Mouse (Mus musculus) liver, embryonic 13.5 days (tissue): ENCODE measurements around the gene Slc2a1. TPM values are rescaled to one million over a fixed set of nuclear protein-coding genes. Genes with fewer than 3 reads are reported as not detected.

Source experiments
- ATAC-seq: fragments of 200-750 bp; cut with Nextera tagmentation; 2 replicates; pipeline ENCODE4 v1.8.0; 2017; ENCODE audit warnings: low read depth, mild to moderate bottlenecking, moderate number of reproducible peaks, moderate library complexity
- DNase-seq: peaks from one replicate; pipeline ENCODE4 v3.0.0; 2022
- H3K27ac ChIP-seq: fragments of 300-500 bp; sonication (generic); 2 replicates; pipeline ENCODE4 v1.5.1; 2015; ENCODE audit warnings: moderate library complexity, mild to moderate bottlenecking, inconsistent platforms
- H3K27me3 ChIP-seq: fragments of 300-500 bp; sonication (generic); 2 replicates; pipeline ENCODE4 v1.6.1; 2015; ENCODE audit warnings: mild to moderate bottlenecking, inconsistent platforms
- H3K36me3 ChIP-seq: fragments of 300-500 bp; sonication (generic); 2 replicates; pipeline ENCODE4 v1.6.1; 2015; ENCODE audit warnings: mild to moderate bottlenecking, inconsistent platforms
- H3K4me1 ChIP-seq: fragments of 300-500 bp; sonication (generic); replicated peaks from 2 replicates; pipeline ENCODE4 v1.6.1; 2015; ENCODE audit warnings: inconsistent platforms
- H3K4me2 ChIP-seq: fragments of 300-500 bp; sonication (generic); 2 replicates; pipeline ENCODE4 v1.6.1; 2015; ENCODE audit warnings: inconsistent platforms, mild to moderate bottlenecking, moderate library complexity
- H3K4me3 ChIP-seq: fragments of 300-500 bp; sonication (generic); replicated peaks from 2 replicates; pipeline ENCODE4 v1.5.1; 2015; ENCODE audit warnings: mild to moderate bottlenecking, inconsistent platforms
- H3K9ac ChIP-seq: fragments of 300-500 bp; sonication (generic); 2 replicates; pipeline ENCODE4 v1.6.1; 2015; ENCODE audit warnings: mild to moderate bottlenecking, inconsistent platforms
- H3K9me3 ChIP-seq: fragments of 300-500 bp; sonication (generic); replicated peaks from 2 replicates; pipeline ENCODE4 v1.6.1; 2016; ENCODE audit warnings: inconsistent platforms
- WGBS: fragments of 180-500 bp; shearing (Covaris S2); methylation state at CpG from one replicate; pipeline ENCODE4 v1.1.7; 2015; ENCODE audit not compliant: insufficient replicate concordance; 5-methylcytosine and 5-hydroxymethylcytosine counted together
- polyA plus RNA-seq: library from polyadenylated mRNA; unstranded; fragments of >200 nt; fragmentation: Nextera tagmentation; extraction: Ambion mirVana; gene quantifications from 2 replicates; pipeline ENCODE4 v1.2.1, GENCODE M21; 2015

Gene Slc2a1
- polyA plus RNA-seq, 1 experiment from 2014 or later, result 272 TPM

DNA sequence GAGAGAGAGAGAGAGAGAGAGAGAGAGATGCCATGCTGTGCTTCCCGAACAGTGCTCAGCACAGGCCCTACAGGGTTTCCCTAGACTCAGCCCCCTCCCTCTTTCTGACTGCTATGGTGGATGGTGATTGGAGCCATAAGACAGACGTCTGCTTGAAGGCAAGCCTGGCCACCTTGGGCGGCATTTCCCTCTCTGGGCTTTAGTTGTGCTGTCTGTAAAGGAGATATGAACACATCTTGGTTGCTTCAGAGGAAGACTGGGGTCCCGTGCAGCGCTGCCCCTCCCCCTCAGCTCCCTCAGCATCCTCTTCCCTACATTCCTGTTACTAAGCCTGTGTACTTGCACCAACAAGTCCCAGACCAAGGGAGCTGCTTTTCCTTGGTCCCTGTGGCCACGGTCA is 33.9 kb upstream of the Slc2a1 start:
- Histone ChIP-seq H3K4me2 (no peak overlapping the region), H3K4me3 (no peak overlapping the region), H3K36me3 (no peaks in the 10 kb centered on the region), H3K27ac (no peak overlapping the region), H3K27me3 (peaks cover 62% of the 10 kb centered on the region), H3K9ac (0 out of 2 replicates have a peak overlapping the region, but pooled peaks have one; percentile 22), H3K9me3 (no peaks in the 10 kb centered on the region), H3K4me1 (peaks cover 62% of the 10 kb centered on the region)
- WGBS, result 32% methylated on average over 6 of the region's 6 CpGs
- ATAC-seq (no peak), DNase-seq (no peak)

DNA sequence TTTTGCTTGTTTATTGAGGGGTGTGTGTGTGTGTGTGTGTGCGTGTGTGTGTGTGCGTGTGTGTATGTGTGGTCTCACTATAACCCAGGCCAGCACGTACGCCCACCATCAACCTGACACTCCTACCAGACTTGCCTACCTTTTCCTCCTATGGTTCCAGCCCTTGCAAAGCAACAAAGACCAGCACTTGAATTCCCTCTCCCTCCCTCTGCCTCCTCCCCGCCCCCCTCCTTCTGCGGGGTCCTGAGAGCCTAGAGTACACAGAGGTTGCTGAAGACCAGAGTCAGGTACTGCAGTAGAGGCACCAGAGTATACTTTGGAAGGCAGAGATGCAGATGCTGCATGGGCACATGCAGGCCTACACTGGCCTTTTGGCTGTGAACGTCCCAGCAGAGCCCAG is 33.2 kb upstream of the Slc2a1 start:
- DNase-seq, result no peak
- H3K9ac ChIP-seq, result peak overlapping the region; percentile 43; the same call in 1 of the 2 replicates
- H3K4me1 ChIP-seq, result peaks cover 61% of the 10 kb centered on the region
- 64% methylated on average over 7 of the region's 7 CpGs for WGBS
- no peak overlapping the region for H3K4me3 ChIP-seq
- no peak overlapping the region for H3K4me2 ChIP-seq
- H3K27me3 ChIP-seq, result peaks cover 55% of the 10 kb centered on the region
- H3K9me3 ChIP-seq, result no peaks in the 10 kb centered on the region
- no peak for ATAC-seq
- peak overlapping the region; percentile 98 for H3K27ac ChIP-seq
- H3K36me3 ChIP-seq, result no peaks in the 10 kb centered on the region

DNA sequence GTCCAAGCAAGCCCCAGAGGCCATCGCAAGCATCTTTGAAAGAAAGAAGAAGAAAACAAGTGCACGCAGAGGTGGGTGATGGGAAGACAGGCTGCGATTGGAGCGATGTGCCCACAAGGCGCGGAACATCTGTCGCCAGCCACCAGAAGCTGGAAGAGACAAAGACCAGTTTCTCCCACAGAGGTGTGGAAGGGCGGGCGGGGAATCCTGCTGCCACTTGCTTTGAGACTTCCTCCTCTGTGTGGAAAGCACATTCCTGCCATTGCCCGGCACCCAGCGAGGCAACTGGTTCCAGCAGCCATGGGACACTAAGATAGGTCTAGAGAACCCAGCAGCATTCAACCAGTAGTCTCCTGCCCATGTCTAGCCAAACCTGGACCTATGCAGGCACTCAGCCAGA is 32.2 kb upstream of the Slc2a1 start:
- Histone ChIP-seq H3K27me3 (peaks cover 44% of the 10 kb centered on the region), H3K36me3 (no peaks in the 10 kb centered on the region), H3K4me2 (peak overlapping the region; percentile 69), H3K27ac (peak overlapping the region; percentile 98), H3K4me3 (peak overlapping the region; percentile 28), H3K9ac (peak overlapping the region; percentile 76), H3K9me3 (no peaks in the 10 kb centered on the region), H3K4me1 (peaks cover 60% of the 10 kb centered on the region)
- 41% methylated on average over 11 of the region's 11 CpGs for WGBS
- DNase-seq (no peak), ATAC-seq (no peak)

DNA sequence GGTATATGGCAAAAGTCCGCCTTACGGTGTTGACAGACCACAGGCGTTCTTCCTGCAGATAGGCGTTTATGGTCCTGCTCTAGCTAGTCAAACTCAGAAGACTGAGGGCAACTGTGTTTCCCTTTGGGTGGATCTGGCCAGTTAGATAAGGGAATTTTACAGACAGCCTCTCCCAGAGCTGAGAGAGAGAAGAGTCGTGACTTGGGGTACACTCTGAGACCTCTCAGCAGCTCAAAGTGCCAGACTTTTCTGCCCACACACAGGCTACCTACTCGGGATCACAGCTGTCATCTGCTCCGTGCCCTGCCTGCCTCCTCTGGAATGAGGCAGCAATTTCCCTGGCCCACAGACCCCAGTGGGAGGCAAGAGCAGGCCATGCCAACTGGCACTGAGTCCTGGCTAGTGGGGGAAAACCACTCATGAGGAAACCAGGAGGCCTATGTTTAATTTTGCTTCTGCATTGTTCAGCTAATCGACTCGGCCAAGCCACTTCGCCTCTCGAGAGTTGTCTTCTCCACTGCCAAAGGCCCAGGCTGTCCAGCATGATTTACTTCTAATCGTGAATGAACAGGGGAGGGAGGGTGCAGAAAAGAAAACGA is 31.3 kb upstream of the Slc2a1 start:
- peak overlapping the region; percentile 98 for H3K27ac ChIP-seq
- H3K36me3 ChIP-seq, result no peaks in the 10 kb centered on the region
- H3K9me3 ChIP-seq, result no peaks in the 10 kb centered on the region
- H3K4me1 ChIP-seq, result peaks cover 54% of the 10 kb centered on the region
- DNase-seq, result peak; percentile 70
- peak overlapping the region; percentile 31 for H3K4me3 ChIP-seq
- WGBS, result 11% methylated on average over 13 of the region's 13 CpGs
- ATAC-seq, result peak; percentile 95
- H3K27me3 ChIP-seq, result peaks cover 36% of the 10 kb centered on the region
- peak overlapping the region; percentile 76 for H3K9ac ChIP-seq
- peak overlapping the region; percentile 69 for H3K4me2 ChIP-seq

DNA sequence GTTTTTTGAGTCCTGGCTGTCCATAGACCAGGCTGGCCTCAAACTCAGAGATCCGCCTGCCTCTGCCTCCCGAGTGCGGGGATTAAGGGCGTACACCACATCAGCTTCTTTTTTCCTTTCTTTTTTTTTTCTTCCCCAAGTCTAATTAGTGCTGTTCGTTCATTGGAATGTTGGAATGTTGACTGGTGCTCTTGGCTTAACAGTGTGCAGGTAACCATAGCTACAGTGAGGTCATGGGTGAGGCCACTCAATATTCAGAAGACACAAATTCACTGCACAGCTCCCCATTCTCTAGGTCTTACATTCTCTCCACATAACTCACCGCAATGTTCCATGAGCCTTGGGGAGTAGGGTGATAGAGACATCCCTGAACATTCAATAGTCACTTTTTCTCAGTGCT is 28.6 kb upstream of the Slc2a1 start:
- H3K4me1 ChIP-seq, result peaks cover 52% of the 10 kb centered on the region
- no peaks in the 10 kb centered on the region for H3K36me3 ChIP-seq
- H3K9me3 ChIP-seq, result no peaks in the 10 kb centered on the region
- WGBS, result 84% methylated on average over 6 of the region's 6 CpGs
- H3K4me2 ChIP-seq, result no peak overlapping the region
- H3K9ac ChIP-seq, result no peak overlapping the region
- ATAC-seq (no peak), DNase-seq (no peak)
- H3K4me3 ChIP-seq, result no peak overlapping the region
- H3K27ac ChIP-seq, result no peak overlapping the region
- H3K27me3 ChIP-seq, result peaks cover 9% of the 10 kb centered on the region

DNA sequence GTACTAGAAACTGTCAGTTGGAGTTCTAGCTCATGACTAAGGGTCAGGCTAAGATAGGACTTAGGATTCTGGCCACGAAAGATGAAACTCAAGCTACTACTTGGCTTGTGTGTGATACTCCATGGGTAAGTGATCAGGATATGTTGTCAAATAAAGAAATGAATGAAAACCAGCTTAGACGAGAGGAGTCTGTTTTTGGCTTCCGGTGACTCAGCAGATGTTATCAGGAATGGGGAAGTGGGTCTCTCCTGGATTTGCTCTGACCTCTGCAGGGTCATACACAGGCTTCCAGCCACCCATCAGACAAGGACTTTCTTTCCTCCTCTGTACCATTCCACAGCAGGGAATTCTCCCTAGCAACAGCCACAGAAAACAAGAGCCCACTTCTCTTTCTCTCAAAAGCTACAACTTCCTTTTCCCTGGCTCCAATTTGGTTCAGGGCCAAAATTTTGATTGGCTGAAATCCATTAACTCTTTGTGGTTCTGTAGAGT is 25.7 kb upstream of the Slc2a1 start:
- no peak for DNase-seq
- Histone ChIP-seq H3K27ac (no peak overlapping the region), H3K4me2 (no peak overlapping the region), H3K4me3 (no peak overlapping the region), H3K9ac (no peak overlapping the region), H3K27me3 (peaks cover 5% of the 10 kb centered on the region), H3K4me1 (peaks cover 27% of the 10 kb centered on the region), H3K9me3 (no peaks in the 10 kb centered on the region), H3K36me3 (no peaks in the 10 kb centered on the region)
- ATAC-seq, result no peak
- 20% methylated on average over 3 of the region's 3 CpGs for WGBS

DNA sequence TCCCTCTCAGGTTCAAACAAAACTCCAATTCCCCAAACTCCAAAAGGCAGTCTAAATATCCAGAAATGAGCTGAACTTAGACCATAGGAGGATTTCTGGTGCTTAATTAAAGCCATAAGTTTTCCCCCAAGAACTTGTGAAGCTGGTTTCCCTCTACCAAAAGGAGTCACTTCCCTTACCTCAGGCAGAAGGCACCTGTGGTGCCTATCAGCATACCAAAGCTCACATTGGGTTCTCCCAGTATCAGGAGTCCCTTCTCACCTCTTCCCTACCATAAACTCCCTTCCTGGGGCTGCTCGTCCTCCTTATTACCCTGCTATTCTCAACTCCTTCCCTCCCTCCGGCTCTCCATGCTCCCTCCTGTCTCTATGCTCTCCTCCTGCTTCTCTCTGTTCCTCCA is 20.1 kb upstream of the Slc2a1 start:
- H3K4me3 ChIP-seq, result no peak overlapping the region
- 43% methylated on average over 2 of the region's 2 CpGs for WGBS
- no peak overlapping the region; the same call in 1 of the 2 replicates for H3K9ac ChIP-seq
- no peaks in the 10 kb centered on the region for H3K36me3 ChIP-seq
- ATAC-seq (no peak), DNase-seq (no peak)
- H3K27me3 ChIP-seq, result peaks cover 30% of the 10 kb centered on the region
- H3K27ac ChIP-seq, result no peak overlapping the region; the same call in 1 of the 2 replicates
- H3K4me1 ChIP-seq, result 0 out of 2 replicates have a peak, but pooled peaks cover 3% of the 10 kb centered on the region
- H3K4me2 ChIP-seq, result no peak overlapping the region
- H3K9me3 ChIP-seq, result no peaks in the 10 kb centered on the region

DNA sequence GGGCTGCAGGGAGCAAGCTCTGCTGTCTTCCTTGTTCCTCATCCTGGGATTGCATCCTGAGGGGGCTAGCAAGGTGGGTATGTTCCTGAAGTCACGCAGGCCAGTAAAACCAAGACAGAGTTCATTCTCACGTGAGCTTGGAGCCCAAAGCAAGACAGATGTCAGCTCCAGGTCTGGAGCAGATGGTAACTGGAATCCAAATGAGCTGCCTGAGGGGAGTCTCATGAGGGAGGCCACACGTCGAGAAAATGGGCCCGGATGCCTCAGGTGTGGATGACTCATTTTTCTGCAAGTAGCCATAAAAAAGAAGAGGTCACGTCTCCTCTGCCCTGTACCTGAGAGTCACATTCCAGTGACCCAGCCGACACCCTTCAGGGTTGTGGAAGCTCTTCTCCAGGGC is 14.6 kb upstream of the Slc2a1 start:
- Histone ChIP-seq H3K4me2 (no peak overlapping the region), H3K27me3 (peaks cover 52% of the 10 kb centered on the region), H3K27ac (no peak overlapping the region), H3K4me3 (no peak overlapping the region), H3K4me1 (peaks cover 20% of the 10 kb centered on the region), H3K9me3 (no peaks in the 10 kb centered on the region), H3K36me3 (no peaks in the 10 kb centered on the region), H3K9ac (no peak overlapping the region)
- ATAC-seq, result no peak
- no peak for DNase-seq
- 76% methylated on average over 7 of the region's 7 CpGs for WGBS

DNA sequence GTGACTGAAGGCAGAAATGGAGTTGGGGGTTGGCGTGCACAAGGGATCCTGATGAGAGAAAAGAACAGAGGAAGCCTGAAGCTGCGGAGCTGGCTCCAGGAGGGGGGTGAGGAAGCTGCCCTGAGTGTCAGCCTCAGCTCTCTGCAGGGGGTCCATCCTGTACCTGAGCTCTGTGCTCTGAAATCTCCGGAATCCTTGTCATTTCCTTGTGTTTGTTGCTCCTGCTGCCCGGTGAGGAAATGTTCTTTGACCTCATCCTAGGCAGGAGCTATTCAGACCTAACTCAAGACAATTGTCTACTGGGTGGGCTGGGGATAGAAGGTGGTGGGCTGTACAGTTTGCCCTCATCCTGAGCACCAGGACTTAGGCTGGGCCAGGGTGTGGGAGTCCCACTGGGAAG is 13.5 kb upstream of the Slc2a1 start:
- H3K27me3 ChIP-seq, result peaks cover 42% of the 10 kb centered on the region
- WGBS, result 43% methylated on average over 4 of the region's 4 CpGs
- no peaks in the 10 kb centered on the region for H3K9me3 ChIP-seq
- peaks cover 20% of the 10 kb centered on the region for H3K4me1 ChIP-seq
- H3K4me3 ChIP-seq, result no peak overlapping the region
- no peak overlapping the region for H3K9ac ChIP-seq
- no peak for ATAC-seq
- no peak overlapping the region for H3K4me2 ChIP-seq
- H3K36me3 ChIP-seq, result no peaks in the 10 kb centered on the region
- no peak overlapping the region for H3K27ac ChIP-seq
- no peak for DNase-seq

DNA sequence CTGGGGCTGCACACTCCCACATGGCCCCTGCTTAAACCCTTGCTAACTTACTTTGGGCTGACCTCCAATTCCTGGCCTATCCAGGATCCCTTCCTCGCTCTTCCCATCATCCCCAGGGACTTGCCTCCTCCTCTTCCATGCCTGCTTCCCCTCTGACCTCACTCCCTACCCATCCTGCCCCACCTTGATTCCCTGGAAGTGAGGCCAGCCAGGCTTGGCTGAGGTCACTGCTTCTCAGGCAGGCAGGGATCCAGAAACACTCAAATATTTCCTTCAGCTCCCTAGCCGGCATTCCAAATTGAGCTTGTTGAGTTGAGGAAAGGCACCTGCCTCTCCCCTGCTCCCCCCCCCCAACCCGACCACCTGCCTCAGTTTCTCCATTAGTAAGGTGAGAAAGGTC is 12.1 kb upstream of the Slc2a1 start:
- H3K27me3 ChIP-seq, result peaks cover 33% of the 10 kb centered on the region
- H3K9ac ChIP-seq, result 0 out of 2 replicates have a peak overlapping the region, but pooled peaks have one; percentile 2
- no peaks in the 10 kb centered on the region for H3K36me3 ChIP-seq
- H3K9me3 ChIP-seq, result no peaks in the 10 kb centered on the region
- ATAC-seq (no peak), DNase-seq (no peak)
- peaks cover 23% of the 10 kb centered on the region for H3K4me1 ChIP-seq
- H3K27ac ChIP-seq, result no peak overlapping the region
- no peak overlapping the region for H3K4me2 ChIP-seq
- WGBS, result 58% methylated on average over 3 of the region's 3 CpGs
- no peak overlapping the region for H3K4me3 ChIP-seq

DNA sequence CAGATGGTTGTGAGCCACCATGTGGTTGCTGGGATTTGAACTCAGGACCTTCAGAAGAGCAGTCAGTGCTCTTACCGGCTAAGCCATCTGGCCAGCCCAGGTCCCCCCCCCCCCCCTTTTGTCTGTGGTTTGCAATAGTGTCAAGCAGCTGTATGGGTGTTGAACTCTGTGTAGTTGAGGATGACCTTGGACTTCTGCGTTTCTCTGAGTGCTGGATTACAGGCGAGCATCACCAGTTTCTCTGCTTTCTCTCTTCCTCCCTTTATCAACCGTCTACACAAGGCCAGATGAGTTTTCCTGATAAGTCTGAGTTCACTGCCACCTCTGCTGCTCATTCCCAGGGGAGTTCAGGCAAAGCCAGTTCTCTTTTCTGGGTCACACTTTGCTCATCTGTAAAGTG is 11.1 kb upstream of the Slc2a1 start:
- DNase-seq (no peak), ATAC-seq (no peak)
- Histone ChIP-seq H3K4me1 (peaks cover 28% of the 10 kb centered on the region), H3K36me3 (no peaks in the 10 kb centered on the region), H3K27ac (no peak overlapping the region), H3K9me3 (no peaks in the 10 kb centered on the region), H3K4me3 (no peak overlapping the region), H3K4me2 (no peak overlapping the region), H3K27me3 (peaks cover 33% of the 10 kb centered on the region), H3K9ac (peak overlapping the region; percentile 31; the same call in 1 of the 2 replicates)
- 29% methylated on average over 4 of the region's 4 CpGs for WGBS
